9 mouse cellular contexts compared by ENCODE assay signal in genomic region chr6:134862671-134863104, GRCm38 (mm10). TPM values are rescaled to one million over a fixed set of nuclear protein-coding genes. Genes with fewer than 3 reads are reported as not detected.
DNase-seq lines count a peak whose midpoint lies in the region; ATAC-seq and TF ChIP-seq lines count a peak whose summit lies in the region.
"Had no signal": no experiment of that assay in that cellular context is flagged by ENCODE, and none has a peak within 500 bp of the region (broad histone marks: within the 10 kb centered on the region; RNA-seq: fewer than 3 reads in every experiment).

No protein-coding gene starts in this region.

- peak overlapping the region; percentile 34 for H3K4me3 ChIP-seq in limb, embryonic 15.5 days
- peak overlapping the region; percentile 23 for H3K4me3 ChIP-seq in olfactory bulb, adult 2 months (ENCODE audit: insufficient read depth, low read depth, low read length)

- no peaks in the 10 kb centered on the region for H3K27me3 ChIP-seq in limb, embryonic 15.5 days

- H3K36me3 ChIP-seq in limb, embryonic 15.5 days: 0 out of 2 replicates have a peak, but pooled peaks cover 3% of the 10 kb centered on the region

- 14% methylated on average over 13 of the region's 13 CpGs for WGBS in limb, embryonic 15.5 days
- 10% methylated on average over 13 of the region's 13 CpGs for WGBS in olfactory bulb, adult 2 months

- peaks cover 8% of the 10 kb centered on the region for H3K4me1 ChIP-seq in limb, embryonic 15.5 days
- H3K4me1 ChIP-seq in olfactory bulb, adult 2 months (ENCODE audit: control insufficient read depth, insufficient read depth, low read length): peaks cover 6% of the 10 kb centered on the region

- H3K9me3 ChIP-seq in limb, embryonic 15.5 days: no peaks in the 10 kb centered on the region
- H3K9me3 ChIP-seq: megakaryocyte, embryonic 14.5 days had no signal

- H3K4me2 ChIP-seq in limb, embryonic 15.5 days: peak overlapping the region; percentile 52

- ATAC-seq in cerebellum, adult (ENCODE audit: insufficient number of reproducible peaks, low FRiP score, low TSS enrichment): peak; percentile 37; the same call in 1 of the 2 replicates
- ATAC-seq in limb, embryonic 15.5 days (ENCODE audit: insufficient number of reproducible peaks, low FRiP score, low TSS enrichment, low read depth): no peak; the same call in 1 of the 2 replicates

- no peak for DNase-seq in cerebellum, adult 18-20 months
- peak; percentile 80 for DNase-seq in NIH3T3 (ENCODE audit: low read depth)
- DNase-seq in forelimb bud, embryonic 11.5 days (ENCODE audit: low read depth, low spot score): peak; percentile 60
- DNase-seq in kidney, adult 18-20 months: peak; percentile 57
- no peak for DNase-seq in thymus, postnatal 10 days (ENCODE audit: low spot score in 2 of 2)

- H3K27ac ChIP-seq in limb, embryonic 15.5 days: peak overlapping the region; percentile 57
- H3K27ac ChIP-seq in olfactory bulb, adult 2 months (ENCODE audit: insufficient read depth, low read depth, low read length): peak overlapping the region; percentile 55; the same call in 1 of the 2 replicates

- TF ChIP-seq CTCF in olfactory bulb, adult 2 months (IDR thresholded peaks at IDR 0.05; ENCODE audit: insufficient read depth, low read depth, low read length): no peak

- no peak for TF ChIP-seq POLR2A in olfactory bulb, adult 2 months (IDR thresholded peaks at IDR 0.05; ENCODE audit: insufficient read depth, low read depth, low read length)

- H3K9ac ChIP-seq in limb, embryonic 15.5 days: 0 out of 2 replicates have a peak overlapping the region, but pooled peaks have one; percentile 10

RNA-seq across cellular contexts. Expression of gene Crebl2, which starts 32.7 kb away (rescaled TPM):
- 3.3 and 3.9 TPM in 2 replicates for polyA plus RNA-seq in limb, embryonic 15.5 days (2015; fragmentation: Nextera tagmentation; extraction: Ambion mirVana)
- polyA plus RNA-seq in olfactory bulb, adult 2 months (2012; ENCODE audit: insufficient read depth, insufficient read length, low replicate concordance, missing spikeins): not detected in 2 replicates

RNA-seq across cellular contexts. Expression of gene Gpr19, which starts 35.7 kb away (rescaled TPM):
- polyA plus RNA-seq in limb, embryonic 15.5 days (2015; fragmentation: Nextera tagmentation; extraction: Ambion mirVana): 7.2 and 7.7 TPM in 2 replicates
- polyA plus RNA-seq in olfactory bulb, adult 2 months (2012; ENCODE audit: insufficient read depth, insufficient read length, low replicate concordance, missing spikeins): not detected in 2 replicates

RNA-seq across cellular contexts. Expression of gene Cdkn1b, which starts 57.5 kb away (rescaled TPM):
- 19.4 and 20.5 TPM in 2 replicates for polyA plus RNA-seq in limb, embryonic 15.5 days (2015; fragmentation: Nextera tagmentation; extraction: Ambion mirVana)
- 69.9 TPM in 1 of 2 replicates, not detected in the other for polyA plus RNA-seq in olfactory bulb, adult 2 months (2012; ENCODE audit: insufficient read depth, insufficient read length, low replicate concordance, missing spikeins)

Comparison
In these comparisons a context has a peak if more than half of its experiments do, and no peak if none do; other contexts are left out.
1. DNase-seq: peak in NIH3T3 (single experiment), forelimb bud, embryonic 11.5 days (single experiment) and kidney, adult 18-20 months (single experiment); none in cerebellum, adult 18-20 months (0 of 2) and thymus, postnatal 10 days (0 of 2).